Mouse (Mus musculus) heart, adult 10 weeks (tissue): ENCODE results near the gene Ubqln4. TPM values are rescaled to one million over a fixed set of nuclear protein-coding genes. Genes with fewer than 3 reads are reported as not detected.

ENCODE experiments used
- polyA plus RNA-seq: library from polyadenylated mRNA; stranded (reverse); fragments of 350-450 nt; fragmentation: Illumina TruSeq; extraction: RNeasy Lipid Tissue Mini Kit (QIAGEN cat#74804); gene quantifications from one replicate; pipeline ENCODE4 v1.2.3, GENCODE M21; 2014; ENCODE audit warnings: low read depth, low replicate concordance

Ubqln4 gene
- polyA plus RNA-seq, result 60.0 TPM

DNA sequence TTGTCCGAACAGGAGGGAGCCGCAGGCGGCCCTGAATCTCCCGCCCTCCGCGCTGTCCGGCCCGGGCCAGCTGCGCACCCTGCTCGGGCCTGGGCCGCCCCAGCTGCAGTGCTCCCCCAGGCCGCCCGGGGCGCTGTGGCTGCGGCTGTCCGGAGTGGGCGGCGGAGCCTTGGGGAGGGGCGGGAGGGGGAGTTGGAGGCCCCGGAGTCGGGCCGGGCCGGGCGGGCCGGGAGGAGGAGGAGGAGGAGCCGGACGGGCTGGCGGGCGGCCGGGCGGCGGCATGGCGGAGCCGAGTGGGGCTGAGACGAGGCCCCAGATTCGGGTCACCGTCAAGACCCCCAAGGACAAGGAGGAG, at the start of gene Ubqln4:
Gene Ubqln4, plus strand, starts transcription at position 234 of the 355 bp plus-strand sequence.

GRCm38 (mm10) chr3:88509692-88510420, 43.7 kb upstream of the Ubqln4 start, which contains the start of gene Lmna:
Lmna (minus strand) TSS chr3:88509956.

DNA sequence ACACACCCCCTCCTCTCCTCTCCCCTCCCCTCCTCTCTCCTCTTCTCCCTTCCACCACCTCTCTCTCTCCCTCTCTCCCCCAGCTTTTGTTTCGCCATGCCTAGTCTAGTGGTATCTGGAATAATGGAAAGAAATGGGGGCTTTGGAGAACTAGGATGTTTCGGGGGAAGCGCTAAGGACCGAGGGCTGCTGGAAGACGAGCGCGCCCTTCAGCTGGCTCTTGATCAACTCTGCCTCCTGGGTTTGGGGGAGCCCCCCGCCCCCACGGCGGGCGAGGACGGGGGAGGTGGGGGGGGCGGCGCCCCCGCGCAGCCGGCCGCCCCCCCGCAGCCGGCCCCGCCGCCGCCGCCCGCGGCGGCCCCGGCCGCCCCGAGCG, 21.3 kb upstream of the Ubqln4 start, which contains the start of gene Mex3a:
Gene Mex3a, plus strand, starts transcription at position 97 of the 376 bp plus-strand sequence.

DNA sequence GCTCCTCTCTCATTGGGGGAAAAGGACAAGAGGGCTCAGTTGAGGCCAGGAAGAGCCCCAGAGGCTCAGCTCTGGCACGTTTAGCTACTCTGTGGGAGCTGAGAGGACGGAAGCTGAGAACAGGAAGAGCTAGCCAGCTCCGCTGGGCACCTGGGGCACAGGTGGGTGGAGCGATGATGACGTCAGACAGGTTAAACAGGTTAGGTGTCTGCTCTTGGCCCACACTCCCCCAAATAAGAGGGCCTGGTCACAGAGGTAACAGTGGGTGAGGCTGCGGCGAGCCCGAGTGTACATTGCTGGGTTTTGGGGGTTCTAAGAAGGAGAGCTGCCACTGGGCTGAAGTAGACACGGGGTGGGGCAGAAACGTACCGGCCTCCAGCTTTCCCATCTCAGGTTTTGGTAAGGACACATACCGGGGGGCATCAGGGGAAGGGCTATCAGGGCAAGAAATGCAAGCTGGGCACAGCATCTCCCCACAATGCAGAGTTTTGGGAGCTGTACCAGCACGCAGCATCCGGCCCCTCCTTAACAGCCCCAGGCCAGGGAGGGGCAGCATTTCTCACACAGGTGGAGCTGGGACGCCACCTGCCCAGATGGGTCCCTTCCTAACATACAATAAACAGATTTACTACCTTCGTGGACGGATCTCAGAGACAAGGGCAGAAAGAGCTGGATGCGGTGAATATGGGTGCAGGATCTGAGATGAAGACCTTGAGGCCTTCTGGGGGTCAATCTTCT, 5.2 kb upstream of the Ubqln4 start, which contains the start of gene Rab25:
Gene Rab25, minus strand, starts transcription at position 121 of the 738 bp plus-strand sequence.

GRCm38 (mm10) chr3:88552676-88553524, 658 bp upstream of the Ubqln4 start, which contains the start of gene Lamtor2:
Lamtor2 (minus strand) TSS chr3:88553074.

GRCm38 (mm10) chr3:88575540-88575939, 22.0 kb downstream of the Ubqln4 start, which contains the start of gene Ssr2:
Ssr2 (plus strand) TSS chr3:88575876.

GRCm38 (mm10) chr3:88605666-88606065, 52.1 kb downstream of the Ubqln4 start, which contains the start of gene Arhgef2:
Arhgef2 (plus strand) TSS chr3:88605966.

Other genes with a start within 250 kb of the Ubqln4 start
- gene Glmp, start 228.7 kb upstream of the Ubqln4 start, polyA plus RNA-seq, result 72.2 TPM
- 1.8 TPM for gene Tmem79, start 217.6 kb upstream of the Ubqln4 start, polyA plus RNA-seq
- 58.8 TPM for gene Smg5, start 217.5 kb upstream of the Ubqln4 start, polyA plus RNA-seq
- gene Paqr6, start 189.2 kb upstream of the Ubqln4 start, polyA plus RNA-seq, result 1.6 TPM
- gene Bglap3, start 181.0 kb upstream of the Ubqln4 start, polyA plus RNA-seq, result not detected
- gene Bglap2, start 175.1 kb upstream of the Ubqln4 start, polyA plus RNA-seq, result not detected
- gene Bglap, start 169.3 kb upstream of the Ubqln4 start, polyA plus RNA-seq, result not detected
- gene Pmf1, start 143.4 kb upstream of the Ubqln4 start, polyA plus RNA-seq, result 16.4 TPM
- 17.0 TPM for gene Slc25a44, start 128.6 kb upstream of the Ubqln4 start, polyA plus RNA-seq
- gene Sema4a, start 92.6 kb upstream of the Ubqln4 start, polyA plus RNA-seq, result 4.1 TPM
- gene Lmna, start 43.8 kb upstream of the Ubqln4 start, polyA plus RNA-seq, result 80.8 TPM
- 0.34 TPM for gene Mex3a, start 21.4 kb upstream of the Ubqln4 start, polyA plus RNA-seq
- gene Rab25, start 5.5 kb upstream of the Ubqln4 start, polyA plus RNA-seq, result not detected
- gene Lamtor2, start 684 bp upstream of the Ubqln4 start, polyA plus RNA-seq, result 116 TPM
- 76.6 TPM for gene Ssr2, start 22.1 kb downstream of the Ubqln4 start, polyA plus RNA-seq
- gene Arhgef2, start 52.2 kb downstream of the Ubqln4 start, polyA plus RNA-seq, result 32.9 TPM
- not detected for gene Rxfp4, start 99.4 kb downstream of the Ubqln4 start, polyA plus RNA-seq
- gene Khdc4, start 132.0 kb downstream of the Ubqln4 start, polyA plus RNA-seq, result 38.9 TPM
- 94.5 TPM for gene Rit1, start 163.1 kb downstream of the Ubqln4 start, polyA plus RNA-seq
- 13.0 TPM for gene Syt11, start 221.4 kb downstream of the Ubqln4 start, polyA plus RNA-seq